Mouse (Mus musculus): Measurements from ENCODE around the gene Epha1. TPM values are rescaled to one million over a fixed set of nuclear protein-coding genes. Genes with fewer than 3 reads are reported as not detected.
A peak's percentile ranks its signal among the peaks of the same experiment; 100 is the strongest.

The Epha1 gene
- total RNA-seq, 2 experiments from 2014 or later = not detected

DNA sequence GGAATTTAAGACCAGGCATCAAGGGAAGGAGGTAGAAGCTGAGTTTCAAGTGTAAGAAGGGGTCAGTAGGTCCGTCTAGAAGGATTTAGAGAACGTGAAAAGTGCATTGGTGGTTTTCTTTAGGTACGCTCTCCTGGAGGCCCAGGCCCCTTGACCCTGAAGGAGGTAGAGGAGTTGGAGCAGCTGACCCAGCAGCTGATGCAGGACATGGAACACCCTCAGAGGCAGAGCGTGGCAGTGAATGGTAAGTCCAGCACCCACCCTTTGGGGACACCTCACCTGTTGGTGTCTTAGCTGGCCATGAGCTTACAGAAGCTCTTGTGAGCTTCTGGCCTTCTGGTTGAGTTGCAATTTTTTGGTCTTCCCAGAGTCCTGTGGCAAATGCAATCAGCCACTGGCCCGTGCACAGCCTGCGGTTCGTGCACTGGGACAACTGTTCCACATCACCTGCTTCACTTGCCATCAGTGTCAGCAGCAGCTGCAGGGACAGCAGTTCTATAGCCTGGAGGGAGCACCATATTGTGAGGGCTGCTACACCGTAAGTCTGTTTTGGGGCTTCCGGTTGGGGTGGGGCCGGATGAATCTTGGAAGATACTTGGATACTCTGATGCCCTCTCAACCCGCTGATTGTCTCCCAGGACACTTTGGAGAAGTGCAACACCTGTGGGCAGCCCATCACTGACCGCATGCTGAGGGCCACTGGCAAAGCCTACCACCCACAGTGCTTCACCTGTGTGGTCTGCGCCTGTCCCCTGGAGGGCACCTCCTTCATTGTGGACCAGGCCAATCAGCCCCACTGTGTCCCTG is 17.1 kb downstream of the Epha1 start:
- Histone ChIP-seq H3K27ac (no peak overlapping the region), H3K4me3 (no peak overlapping the region)
- DNase-seq (ENCODE audit: low spot score in 2 of 2) = no peak
- TF ChIP-seq CTCF (conservative IDR thresholded peaks at IDR 0.05) = no peak

DNA sequence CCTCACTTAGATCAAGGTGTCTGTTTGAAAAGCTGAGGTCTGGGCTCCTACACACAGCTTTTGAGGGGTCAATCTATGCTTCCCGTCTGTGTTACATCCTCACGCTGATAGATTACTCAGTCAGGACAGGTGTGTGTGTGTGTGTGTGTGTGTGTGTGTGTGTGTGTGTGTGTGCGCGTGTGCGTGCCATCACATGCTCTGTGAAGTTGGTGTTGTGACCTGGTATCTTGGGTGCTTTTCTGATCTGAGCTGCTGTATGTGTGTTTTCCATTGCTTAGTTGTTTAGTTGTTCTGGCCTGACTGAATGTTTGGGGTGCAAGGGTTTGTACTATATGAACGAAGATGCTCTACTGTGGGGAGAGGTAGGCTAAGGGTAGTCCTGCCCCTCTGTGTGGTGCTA is 17.7 kb downstream of the Epha1 start:
- TF ChIP-seq CTCF (conservative IDR thresholded peaks at IDR 0.05) = no peak

DNA sequence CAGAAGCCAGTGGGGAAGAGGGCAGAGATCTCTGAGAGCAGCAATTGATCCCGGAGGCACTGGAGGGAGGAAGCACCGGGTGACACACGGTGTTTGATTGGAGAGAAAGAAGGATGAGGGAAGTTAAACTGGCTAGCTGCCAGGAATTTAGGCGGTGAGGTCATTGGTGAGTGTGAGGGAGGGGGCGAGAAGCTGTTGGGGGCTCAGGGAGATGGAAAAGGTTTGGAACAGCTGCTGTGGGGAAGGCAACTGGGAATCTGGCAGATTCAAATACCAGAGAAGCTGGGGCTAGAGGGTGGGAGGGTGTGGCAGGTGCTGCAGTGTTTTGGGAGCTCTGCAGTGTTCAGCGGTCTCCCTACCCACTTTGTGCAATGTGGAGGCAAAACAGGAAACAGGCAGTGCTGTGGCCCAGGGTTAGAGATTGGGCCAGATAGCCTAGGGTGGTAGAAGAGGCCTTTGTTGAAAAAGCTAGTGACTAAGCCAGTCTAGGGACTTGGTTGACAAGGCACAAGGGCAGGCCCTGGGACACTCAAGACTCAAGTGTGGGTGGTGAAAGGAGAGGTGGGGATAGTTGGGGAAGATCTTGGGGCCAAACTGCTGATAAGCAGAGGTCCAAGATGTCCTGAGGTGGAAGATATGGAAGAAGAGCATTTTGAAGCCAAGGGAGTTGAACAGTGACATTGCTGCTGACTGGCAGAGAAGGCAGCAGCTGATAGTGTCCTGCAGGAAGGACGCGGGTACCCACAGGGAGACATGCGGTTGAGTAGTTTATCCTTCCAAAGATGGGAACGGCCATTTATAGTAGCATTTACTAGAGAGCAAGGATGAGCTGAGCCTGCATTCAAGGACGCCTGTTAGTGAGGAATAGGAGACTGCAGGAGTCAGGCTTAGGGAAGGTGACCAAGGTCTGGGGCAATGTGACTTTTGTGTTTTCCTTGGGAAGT is 18.7 kb downstream of the Epha1 start:
- DNase-seq (ENCODE audit: low spot score in 2 of 2) = no peak
- no peak for TF ChIP-seq CTCF (conservative IDR thresholded peaks at IDR 0.05)
- Histone ChIP-seq H3K4me3 (no peak overlapping the region), H3K27ac (peak overlapping the region; percentile 28; the same call in 1 of the 2 replicates)

More for the DNA sequence above, 17.7 kb downstream of the Epha1 start:
- no peak overlapping the region for H3K27ac ChIP-seq
- DNase-seq (ENCODE audit: low spot score in 2 of 2) = no peak
- no peak overlapping the region for H3K4me3 ChIP-seq

DNA sequence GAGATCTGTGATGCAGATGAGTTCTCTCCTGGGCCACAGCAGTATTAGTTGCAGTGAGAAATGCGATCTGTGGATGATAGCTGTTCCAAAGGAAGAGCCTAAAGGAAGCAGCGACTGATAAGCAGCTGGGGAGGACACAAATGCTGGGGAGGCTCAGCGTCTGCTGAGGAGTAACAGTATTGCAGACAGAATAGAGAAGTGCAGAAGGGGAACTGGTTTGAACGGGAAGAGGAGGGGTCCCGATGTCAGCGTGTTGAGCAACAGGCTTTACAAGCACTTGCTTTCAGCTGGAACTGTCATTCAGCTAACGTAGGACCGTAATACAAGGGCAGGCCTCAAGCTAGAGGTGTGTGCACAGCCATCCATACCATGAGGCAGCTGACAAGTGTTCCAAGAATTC is 19.9 kb downstream of the Epha1 start:
- Histone ChIP-seq H3K4me3 (no peak overlapping the region), H3K27ac (no peak overlapping the region; the same call in 1 of the 2 replicates)
- DNase-seq (ENCODE audit: low spot score in 2 of 2) = no peak
- no peak for TF ChIP-seq CTCF (conservative IDR thresholded peaks at IDR 0.05)

DNA sequence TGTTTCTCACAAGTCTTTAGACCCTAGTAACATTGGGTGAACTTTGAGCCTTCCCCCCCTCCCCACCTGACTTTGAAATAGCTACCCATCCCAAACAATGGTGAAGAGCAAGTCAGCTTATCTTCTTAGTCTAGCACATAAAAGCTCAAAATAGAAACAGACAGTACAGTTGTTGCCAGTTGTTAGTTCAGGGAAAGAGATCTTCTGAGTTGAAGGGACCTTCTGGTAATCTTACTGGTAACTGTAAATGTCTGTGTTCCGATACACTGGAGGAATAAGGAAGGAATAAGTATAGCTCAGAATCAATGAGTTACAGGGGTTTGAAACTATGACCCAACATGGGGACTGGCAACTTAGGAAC is 20.6 kb downstream of the Epha1 start:
- Histone ChIP-seq H3K27ac (no peak overlapping the region), H3K4me3 (no peak overlapping the region)
- TF ChIP-seq CTCF (conservative IDR thresholded peaks at IDR 0.05) = no peak
- no peak for DNase-seq (ENCODE audit: low spot score in 2 of 2)

DNA sequence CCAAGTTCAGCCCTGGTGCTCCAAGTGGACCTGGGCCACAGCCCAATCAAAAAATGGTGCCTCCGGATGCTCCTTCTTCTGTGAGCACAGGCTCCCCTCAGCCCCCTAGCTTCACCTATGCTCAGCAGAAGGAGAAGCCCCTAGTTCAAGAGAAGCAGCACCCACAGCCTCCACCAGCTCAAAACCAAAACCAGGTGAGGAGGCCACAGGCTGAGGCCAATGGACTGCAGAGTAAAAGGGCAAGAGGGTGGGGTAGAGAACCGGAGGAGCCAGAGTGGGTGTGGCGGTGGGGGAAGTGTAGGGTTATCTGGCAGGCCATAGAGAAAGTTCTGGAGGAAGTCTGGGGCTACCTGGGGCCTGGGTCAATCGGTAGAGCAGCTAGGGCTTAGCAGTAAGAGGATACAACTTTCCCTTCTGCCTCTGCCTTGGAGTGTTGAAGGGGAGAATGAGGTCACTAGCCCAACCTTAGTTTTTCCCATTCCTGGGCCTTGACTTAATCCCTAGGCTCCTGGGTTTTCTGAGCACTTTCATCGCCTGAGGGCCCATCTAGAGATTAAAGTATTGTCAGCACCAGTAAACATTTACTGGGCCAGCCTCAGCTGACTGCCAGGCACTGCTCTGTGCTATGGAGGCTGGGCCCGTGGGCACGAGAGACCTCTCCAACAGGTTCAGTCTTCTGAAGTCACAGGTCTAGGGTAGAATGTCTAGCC is 21.1 kb downstream of the Epha1 start:
- TF ChIP-seq CTCF (conservative IDR thresholded peaks at IDR 0.05) = no peak
- DNase-seq (ENCODE audit: low spot score in 2 of 2) = no peak
- Histone ChIP-seq H3K27ac (no peak overlapping the region), H3K4me3 (no peak overlapping the region)

DNA sequence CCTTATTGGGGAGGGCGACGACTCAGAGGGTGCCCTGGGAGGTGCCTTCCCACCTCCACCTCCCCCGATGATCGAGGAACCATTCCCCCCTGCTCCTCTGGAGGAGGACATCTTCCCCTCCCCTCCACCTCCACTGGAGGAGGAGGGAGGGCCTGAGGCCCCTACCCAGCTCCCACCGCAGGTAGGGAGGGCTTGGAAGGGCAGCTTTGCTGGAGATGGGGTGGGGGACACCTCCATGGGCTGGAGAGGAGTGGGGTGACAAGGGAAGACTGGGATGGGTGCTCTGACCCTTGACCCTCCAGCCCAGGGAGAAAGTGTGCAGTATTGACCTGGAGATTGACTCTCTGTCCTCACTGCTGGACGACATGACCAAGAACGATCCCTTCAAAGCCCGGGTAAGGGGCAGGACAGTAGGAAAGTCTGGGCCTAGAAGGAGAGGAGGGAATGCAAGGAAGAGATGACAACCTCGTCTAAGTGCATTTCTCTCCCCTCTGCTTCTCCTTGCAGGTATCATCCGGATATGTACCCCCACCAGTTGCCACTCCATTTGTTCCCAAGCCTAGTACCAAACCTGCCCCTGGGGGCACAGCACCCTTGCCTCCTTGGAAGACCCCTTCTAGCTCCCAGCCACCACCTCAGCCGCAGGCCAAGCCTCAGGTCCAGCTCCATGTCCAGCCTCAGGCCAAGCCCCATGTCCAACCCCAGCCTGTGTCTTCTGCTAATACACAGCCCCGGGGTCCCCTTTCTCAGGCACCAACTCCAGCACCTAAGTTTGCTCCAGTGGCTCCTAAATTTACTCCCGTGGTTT is 21.9 kb downstream of the Epha1 start:
- DNase-seq (ENCODE audit: low spot score in 2 of 2) = no peak
- TF ChIP-seq CTCF (conservative IDR thresholded peaks at IDR 0.05) = no peak
- peak overlapping the region; percentile 95 for H3K4me3 ChIP-seq
- H3K27ac ChIP-seq = peak overlapping the region; percentile 98

DNA sequence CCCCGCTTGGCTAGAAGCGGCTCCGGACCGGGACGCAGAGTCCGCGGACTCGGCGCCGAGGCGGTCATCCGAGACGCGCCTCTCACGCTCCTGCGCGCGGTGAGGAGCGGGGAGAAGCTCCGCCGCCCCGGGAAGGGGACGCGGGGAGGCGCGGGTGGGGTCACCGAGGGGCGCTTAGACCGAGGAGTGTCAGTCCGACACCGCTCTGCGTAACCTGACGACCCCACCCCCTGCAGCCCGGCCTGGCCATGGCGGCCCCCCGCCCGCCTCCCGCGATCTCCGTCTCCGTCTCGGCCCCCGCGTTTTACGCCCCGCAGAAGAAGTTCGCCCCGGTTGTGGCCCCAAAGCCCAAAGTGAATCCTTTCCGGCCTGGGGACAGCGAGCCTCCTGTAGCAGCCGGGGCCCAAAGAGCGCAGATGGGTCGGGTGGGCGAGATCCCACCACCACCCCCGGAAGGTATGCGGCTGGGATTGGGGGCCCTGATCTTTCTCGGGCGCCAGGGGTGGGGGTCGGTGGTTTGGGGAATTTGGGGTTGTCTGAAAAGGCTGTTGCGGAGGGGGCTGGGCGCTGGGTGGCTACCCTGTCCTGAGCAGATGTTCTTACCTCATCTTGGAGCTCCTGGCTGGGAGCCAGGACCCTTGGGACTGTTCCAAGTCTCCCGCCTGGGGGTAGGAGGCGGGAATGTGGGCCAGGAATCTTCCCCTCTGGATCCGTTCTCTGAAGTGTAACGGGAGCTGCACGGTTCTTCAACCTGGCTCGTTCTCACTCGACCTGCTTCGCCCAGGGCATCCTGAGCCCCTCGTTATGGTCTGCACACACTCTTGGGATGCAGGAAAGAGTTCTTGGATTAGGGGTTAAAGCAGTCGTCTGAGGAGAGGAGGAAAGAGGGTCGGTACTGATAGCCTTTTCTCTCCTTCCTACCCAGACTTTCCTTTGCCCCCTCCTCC is 22.8 kb downstream of the Epha1 start:
- H3K27ac ChIP-seq = peak overlapping the region; percentile 98
- no peak for TF ChIP-seq CTCF (conservative IDR thresholded peaks at IDR 0.05)
- peak overlapping the region; percentile 95 for H3K4me3 ChIP-seq
- DNase-seq (ENCODE audit: low spot score in 2 of 2) = peak; percentile 38 to 70

DNA sequence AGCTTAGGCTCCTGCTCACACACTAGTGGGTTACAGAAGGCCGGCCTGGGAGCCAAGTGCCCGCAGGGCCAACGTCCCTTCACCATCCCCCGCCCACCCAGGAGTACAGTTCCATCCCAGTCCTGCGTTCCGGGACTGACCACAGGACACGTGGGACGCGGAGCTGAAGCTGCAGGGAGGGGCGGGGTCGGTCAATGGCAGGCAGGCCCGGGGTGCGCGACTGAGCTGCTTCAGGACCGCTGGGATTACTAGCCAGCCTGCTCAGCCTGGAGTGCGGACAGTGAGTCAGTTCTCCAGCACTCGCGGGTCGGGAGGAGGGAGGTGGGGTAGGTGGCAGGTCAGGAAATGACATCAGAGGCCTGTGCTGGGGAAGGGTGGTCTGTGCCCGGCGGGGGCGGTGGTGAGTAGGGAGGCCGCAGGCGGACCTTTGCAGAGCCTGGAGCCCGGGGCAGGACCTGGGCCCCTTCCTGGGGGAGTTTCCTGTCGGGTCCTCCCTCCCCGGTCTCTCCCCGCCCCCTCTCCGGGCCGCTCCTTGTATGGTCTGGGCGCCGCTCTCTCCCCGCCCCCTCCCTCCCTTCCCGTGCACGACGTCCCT is 23.5 kb downstream of the Epha1 start, which contains the start of gene Zyx:
TSS of gene Zyx (plus strand) at position 205 of the 595 bp plus-strand sequence.
- Histone ChIP-seq H3K27ac (peak within 1 kb of the TSS; percentile 98), H3K4me3 (peak within 1 kb of the TSS; percentile 95)
- peak; percentile 73 to 82 for DNase-seq (ENCODE audit: low spot score in 2 of 2)
- TF ChIP-seq CTCF (conservative IDR thresholded peaks at IDR 0.05) = peak; percentile 58

DNA sequence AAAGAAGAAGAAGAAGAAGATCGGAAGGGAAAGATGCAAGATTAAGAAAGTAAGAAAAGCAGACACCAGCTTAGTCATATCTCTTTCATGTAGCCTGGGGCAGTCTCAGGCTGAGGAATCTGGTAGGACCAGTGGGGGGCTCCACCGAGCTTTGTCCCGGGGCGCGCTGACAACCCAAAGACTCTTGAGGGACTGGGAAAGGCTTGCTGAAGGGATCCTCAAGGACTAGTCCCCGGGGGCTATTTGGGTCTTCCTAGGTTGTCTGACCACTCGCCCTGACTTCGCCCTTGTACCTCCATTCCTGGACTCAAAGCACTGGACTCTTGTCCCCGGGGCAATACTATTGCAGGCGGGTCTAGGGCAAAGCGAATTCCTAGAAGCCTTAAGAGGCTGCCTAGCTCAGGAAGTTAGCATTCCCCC is 24.1 kb downstream of the Epha1 start:
- peak; percentile 82 for TF ChIP-seq CTCF (conservative IDR thresholded peaks at IDR 0.05)
- H3K27ac ChIP-seq = peak overlapping the region; percentile 98
- peak; percentile 61 for DNase-seq (ENCODE audit: low spot score in 2 of 2)
- peak overlapping the region; percentile 95 for H3K4me3 ChIP-seq

Data from layer of hippocampus, adult 2 months (tissue).